Mouse (Mus musculus) mouse trophoblast stem cell (cell line): ENCODE results near the gene Zfp385c.

Experiments used
- in situ Hi-C, 2 experiments: fragments of 300-500 bp; cut with MseI, MboI; formaldehyde crosslinking; loops; 2 replicates in 1 of 2; 3 replicates in 1 of 2; pipeline ENCODE4 v1.15.1; 2025

Zfp385c gene

GRCm38 (mm10) chr11:100718462-100718861, 26.2 kb upstream of the Zfp385c start:
- in situ Hi-C loops, result no loop called here

GRCm38 (mm10) chr11:100716649-100717048, 24.4 kb upstream of the Zfp385c start:
- in situ Hi-C loops, result no loop called here

GRCm38 (mm10) chr11:100714948-100715347, 22.7 kb upstream of the Zfp385c start:
- in situ Hi-C loops, result no loop called here

- in situ Hi-C loops, result no loop called here
These were observed 22.3 kb upstream of the Zfp385c start for GRCm38 (mm10) chr11:100714534-100714915.

- in situ Hi-C loops, result no loop called here
These were observed 21.7 kb upstream of the Zfp385c start, which contains the start of gene Hspb9 for GRCm38 (mm10) chr11:100713735-100714533. Gene Hspb9 (plus strand): TSS chr11:100713850.

- in situ Hi-C loops, result no loop called here
These were observed 20.9 kb upstream of the Zfp385c start for GRCm38 (mm10) chr11:100713174-100713573.

GRCm38 (mm10) chr11:100711783-100712615, 19.7 kb upstream of the Zfp385c start, which contains the start of gene Kat2a:
Gene Kat2a (minus strand): TSS chr11:100712465.
- in situ Hi-C loops, result no loop called here

GRCm38 (mm10) chr11:100710977-100711376, 18.7 kb upstream of the Zfp385c start:
- in situ Hi-C loops, result no loop called here

GRCm38 (mm10) chr11:100710528-100710927, 18.3 kb upstream of the Zfp385c start:
- in situ Hi-C loops, result no loop called here

- in situ Hi-C loops, result loop anchor here in 1 of 2 experiments (5.0 kb wide), 1 partner anchor 137 kb away; the partner anchor contains the start of gene Cnp
These were observed 17.1 kb upstream of the Zfp385c start for GRCm38 (mm10) chr11:100709201-100709810.

GRCm38 (mm10) chr11:100705095-100705747, 13.0 kb upstream of the Zfp385c start:
- in situ Hi-C loops, result loop anchor here in 1 of 2 experiments (5.0 kb wide), 1 partner anchor 133 kb away; the partner anchor contains the start of gene Cnp

GRCm38 (mm10) chr11:100703851-100704531, 11.7 kb upstream of the Zfp385c start, which contains the start of gene Dhx58:
Gene Dhx58 (minus strand): TSS chr11:100704271.
- in situ Hi-C loops, result no loop called here

GRCm38 (mm10) chr11:100703366-100703765, 11.1 kb upstream of the Zfp385c start:
- in situ Hi-C loops, result no loop called here

GRCm38 (mm10) chr11:100702906-100703305, 10.7 kb upstream of the Zfp385c start:
- in situ Hi-C loops, result no loop called here

- in situ Hi-C loops, result no loop called here
These were observed 10.0 kb upstream of the Zfp385c start for GRCm38 (mm10) chr11:100702081-100702851.

- in situ Hi-C loops, result no loop called here
These were observed 9.0 kb upstream of the Zfp385c start for GRCm38 (mm10) chr11:100701301-100701700.

- in situ Hi-C loops, result no loop called here
These were observed 8.5 kb upstream of the Zfp385c start for GRCm38 (mm10) chr11:100700710-100701109.

- in situ Hi-C loops, result loop anchor here (5.0 kb wide), 1 partner anchor 66 kb away; no protein-coding TSS in a partner anchor
These were observed 5.7 kb upstream of the Zfp385c start for GRCm38 (mm10) chr11:100697921-100698320.

GRCm38 (mm10) chr11:100694926-100695325, 2.7 kb upstream of the Zfp385c start:
- in situ Hi-C loops, result loop anchor here (5.0 kb wide), 1 partner anchor 63 kb away; no protein-coding TSS in a partner anchor

GRCm38 (mm10) chr11:100693154-100693553, 899 bp upstream of the Zfp385c start:
- in situ Hi-C loops, result no loop called here
